Mouse (Mus musculus) cerebellum, adult 2 months (tissue): ENCODE results near the gene Scpep1.
A peak's percentile ranks its signal among the peaks of the same experiment; 100 is the strongest.

Experiments
- CTCF ChIP-seq: fragments of 200-500 bp; IDR thresholded peaks from 2 replicates; pipeline ENCODE4 v1.5.1; 2011; ENCODE audit warnings: low read depth, mild to moderate bottlenecking, control low read depth, low read length, moderate library complexity, borderline replicate concordance; ENCODE audit not compliant: insufficient read depth
- POLR2A ChIP-seq: fragments of 200-500 bp; IDR thresholded peaks from 2 replicates; pipeline ENCODE4 v1.6.1; 2011; ENCODE audit warnings: low read length, control low read depth, borderline replicate concordance; ENCODE audit not compliant: insufficient read depth

DNA sequence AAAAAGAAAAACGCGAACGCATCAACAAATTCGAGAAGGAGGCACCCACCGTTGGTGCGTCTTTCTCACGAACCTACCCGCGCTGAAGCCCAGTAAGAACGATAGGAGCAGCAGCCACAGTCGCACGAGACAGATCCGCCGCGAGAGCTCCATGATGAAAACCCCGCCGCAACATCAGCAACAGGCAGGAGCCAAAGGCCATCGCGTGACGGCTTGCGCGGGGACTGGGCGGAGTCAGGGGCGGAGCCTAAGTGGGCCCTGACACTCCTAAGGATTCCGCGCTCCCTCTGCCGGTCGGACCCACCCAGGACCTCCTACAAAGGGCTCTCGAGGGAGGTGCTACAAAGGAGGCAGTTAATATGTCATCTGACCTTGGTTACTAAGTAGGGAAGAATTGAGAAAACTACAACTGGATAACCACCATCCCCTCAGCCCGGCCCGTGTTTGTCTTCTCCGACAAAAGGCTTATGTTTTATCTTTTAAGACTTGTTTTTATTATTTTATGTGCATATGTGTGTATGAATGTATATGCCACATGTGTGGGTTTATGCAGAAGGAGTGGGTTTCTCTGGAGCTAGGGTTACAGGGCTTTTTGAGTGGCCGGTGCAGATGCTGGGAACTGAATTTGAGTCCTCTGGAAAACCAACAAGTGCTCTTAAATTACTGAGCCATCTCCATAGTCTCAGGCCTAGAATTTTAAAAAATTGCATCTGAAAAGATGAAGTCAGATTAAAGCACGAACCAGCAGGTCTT lies at the start of gene Scpep1:
- TF ChIP-seq CTCF, result peak; percentile 76
- peak; percentile 69; the same call in 1 of the 2 replicates for TF ChIP-seq POLR2A
